ENCODE assay signal across 12 mouse cellular contexts in the genomic region with DNA sequence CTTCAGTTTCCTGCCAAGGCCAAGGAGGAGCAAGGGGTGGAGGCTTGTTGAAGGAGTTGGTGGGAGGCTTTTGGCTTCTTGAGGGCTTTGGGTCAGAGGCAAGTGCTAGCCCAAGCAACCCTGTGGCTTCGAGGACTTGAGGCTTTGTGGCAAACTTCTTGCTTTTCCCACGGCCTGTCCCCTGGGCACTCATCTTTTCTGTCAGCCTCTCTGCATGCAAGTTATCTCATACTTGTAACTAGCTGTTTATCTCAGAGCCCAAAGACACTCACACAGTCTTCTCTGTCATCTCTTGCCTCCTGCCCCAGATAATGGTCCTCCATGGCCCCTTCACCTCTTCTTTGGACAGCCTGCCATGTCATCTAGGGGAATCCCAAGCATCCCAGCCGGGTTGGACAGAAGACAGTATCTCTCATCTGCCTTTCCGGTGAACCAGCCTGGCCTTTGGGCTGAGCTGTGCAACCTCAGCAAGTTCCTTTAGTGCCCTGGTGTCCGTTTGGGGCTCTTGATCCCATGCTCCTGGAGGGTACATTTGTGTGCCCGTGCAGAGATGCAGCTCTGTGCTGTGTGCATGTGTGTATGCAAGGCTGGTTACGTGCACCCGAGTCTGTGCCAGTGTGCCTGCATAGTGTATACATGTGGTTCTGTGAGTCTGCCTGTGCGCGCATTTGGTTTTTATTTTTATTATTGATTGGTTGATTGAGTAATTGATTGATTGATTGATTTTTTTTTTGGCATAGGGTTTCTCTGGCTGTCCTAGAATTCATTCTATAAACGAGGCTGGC. TPM values are rescaled to one million over a fixed set of nuclear protein-coding genes. Genes with fewer than 3 reads are reported as not detected.
A peak's percentile ranks its signal among the peaks of the same experiment; 100 is the strongest.
DNase-seq lines count a peak whose midpoint lies in the region; ATAC-seq and TF ChIP-seq lines count a peak whose summit lies in the region.
"Had no signal": no experiment of that assay in that cellular context is flagged by ENCODE, and none has a peak within 500 bp of the region (broad histone marks: within the 10 kb centered on the region; RNA-seq: fewer than 3 reads in every experiment).

No protein-coding gene starts in this region.

- no peaks in the 10 kb centered on the region for H3K9me3 ChIP-seq in forebrain, embryonic 11.5 days (ENCODE audit: control insufficient read depth, low read length)
- no peaks in the 10 kb centered on the region for H3K9me3 ChIP-seq in forebrain, embryonic 15.5 days
- H3K9me3 ChIP-seq in kidney, postnatal 0 days (replicated peaks; ENCODE audit: low read length), result no peaks in the 10 kb centered on the region

- DNase-seq in forebrain, embryonic 11.5 days (ENCODE audit: low spot score), result peak; percentile 43
- no peak for DNase-seq in kidney, postnatal 0 days (ENCODE audit: low spot score)
- no peak for DNase-seq in kidney, postnatal 25 days
- DNase-seq in layer of hippocampus, adult 2 months (ENCODE audit: low spot score in 2 of 2), result no peak
- no peak for DNase-seq in left cerebral cortex, postnatal 10 days (ENCODE audit: extremely low spot score in 1 of 2, low spot score in 2 of 2)
- DNase-seq: layer of hippocampus, adult 9-11 months had no signal

- intact Hi-C loops in left cerebral cortex, postnatal 10 days (cut with DNase I), result no loop called here

- H3K9ac ChIP-seq in forebrain, embryonic 11.5 days (ENCODE audit: low read length), result no peak overlapping the region
- H3K9ac ChIP-seq in forebrain, embryonic 15.5 days (replicated peaks), result no peak overlapping the region
- H3K9ac ChIP-seq in kidney, postnatal 0 days (ENCODE audit: low read depth, low read length), result no peak overlapping the region

- H3K27me3 ChIP-seq in forebrain, embryonic 11.5 days (ENCODE audit: control insufficient read depth, insufficient read depth, low read length), result peaks cover 33% of the 10 kb centered on the region
- H3K27me3 ChIP-seq in forebrain, embryonic 15.5 days, result peaks cover 21% of the 10 kb centered on the region; the same call in 1 of the 2 replicates
- no peaks in the 10 kb centered on the region for H3K27me3 ChIP-seq in kidney, postnatal 0 days (ENCODE audit: insufficient read depth, low read length)
- H3K27me3 ChIP-seq: Patski had no signal

- no peak for TF ChIP-seq CTCF in kidney, postnatal 0 days (IDR thresholded peaks at IDR 0.05; ENCODE audit: low read depth)
- TF ChIP-seq CTCF in layer of hippocampus, adult 2 months (conservative IDR thresholded peaks at IDR 0.05), result no peak

- H3K36me3 ChIP-seq in forebrain, embryonic 11.5 days (ENCODE audit: control insufficient read depth, insufficient read depth, low read length), result no peaks in the 10 kb centered on the region
- H3K36me3 ChIP-seq in forebrain, embryonic 15.5 days, result no peaks in the 10 kb centered on the region
- H3K36me3 ChIP-seq in kidney, postnatal 0 days (ENCODE audit: insufficient read depth, low read length), result peaks cover 22% of the 10 kb centered on the region; the same call in 1 of the 2 replicates

- peaks cover 7% of the 10 kb centered on the region for H3K4me1 ChIP-seq in forebrain, embryonic 11.5 days (replicated peaks; ENCODE audit: control insufficient read depth, insufficient read depth, low read length)
- peaks cover 29% of the 10 kb centered on the region for H3K4me1 ChIP-seq in forebrain, embryonic 15.5 days
- peaks cover 49% of the 10 kb centered on the region for H3K4me1 ChIP-seq in kidney, postnatal 0 days (replicated peaks; ENCODE audit: insufficient read depth, low read length)

- H3K4me2 ChIP-seq in forebrain, embryonic 11.5 days (ENCODE audit: low read depth, low read length, severe bottlenecking), result no peak overlapping the region
- H3K4me2 ChIP-seq in forebrain, embryonic 15.5 days (replicated peaks), result no peak overlapping the region
- H3K4me2 ChIP-seq in kidney, postnatal 0 days (ENCODE audit: low read length), result peak overlapping the region; percentile 79
- H3K4me2 ChIP-seq: midbrain, embryonic 11.5 days had no signal

- H3K27ac ChIP-seq in forebrain, embryonic 11.5 days (ENCODE audit: low read depth, low read length), result no peak overlapping the region
- H3K27ac ChIP-seq in forebrain, embryonic 15.5 days (replicated peaks), result no peak overlapping the region
- H3K27ac ChIP-seq in kidney, postnatal 0 days, result peak overlapping the region; percentile 90; the same call in 1 of the 2 replicates
- no peak overlapping the region for H3K27ac ChIP-seq in layer of hippocampus, adult 2 months

- 85% methylated on average over 11 of the region's 11 CpGs for WGBS in forebrain, embryonic 11.5 days
- 87% methylated on average over 11 of the region's 11 CpGs for WGBS in forebrain, embryonic 15.5 days
- 77% methylated on average over 11 of the region's 11 CpGs for WGBS in kidney, postnatal 0 days

- no peak overlapping the region for H3K4me3 ChIP-seq in forebrain, embryonic 11.5 days (ENCODE audit: low read depth, low read length)
- H3K4me3 ChIP-seq in forebrain, embryonic 15.5 days, result no peak overlapping the region
- no peak overlapping the region for H3K4me3 ChIP-seq in kidney, postnatal 0 days (replicated peaks; ENCODE audit: low read depth, low read length)
- H3K4me3 ChIP-seq in layer of hippocampus, adult 2 months, result no peak overlapping the region

- ATAC-seq in forebrain, embryonic 11.5 days (replicated peaks; ENCODE audit: low FRiP score), result no peak
- no peak for ATAC-seq in forebrain, embryonic 15.5 days (replicated peaks)
- no peak for ATAC-seq in kidney, postnatal 0 days (replicated peaks; ENCODE audit: low FRiP score, low read depth)
- 0 out of 2 replicates have a peak, but pooled peaks have one; percentile 10 for ATAC-seq in erythroblast, adult 5-6 weeks (replicated peaks; ENCODE audit: low FRiP score, poor library complexity, severe bottlenecking)
- peak; percentile 7; the same call in 1 of the 2 replicates for ATAC-seq in megakaryocyte-erythroid progenitor cell, adult 5-6 weeks (replicated peaks; ENCODE audit: low FRiP score, low TSS enrichment, poor library complexity, severe bottlenecking)
- ATAC-seq: Patski had no signal

RNA-seq across cellular contexts. Expression of a gene that starts 27.8 kb away (rescaled TPM):
- 3.2 and 4.8 TPM in 2 replicates for polyA plus RNA-seq in forebrain, embryonic 11.5 days (2014; fragmentation: Nextera tagmentation; extraction: Ambion mirVana)
- 7.1 and 8.4 TPM in 2 replicates for polyA plus RNA-seq in forebrain, embryonic 15.5 days (2015; fragmentation: Nextera tagmentation; extraction: Ambion mirVana)
- 5.4 and 5.7 TPM in 2 replicates for polyA plus RNA-seq in kidney, postnatal 0 days (2015; fragmentation: Nextera tagmentation; extraction: Ambion mirVana)
- total RNA-seq in erythroblast, adult 5-6 weeks (2015; ENCODE audit: low replicate concordance), result 21.3 and 21.9 TPM in 2 replicates
- total RNA-seq in erythroblast, adult 5-6 weeks (2017; ENCODE audit: low replicate concordance), result 25.6 and 30.2 TPM in 2 replicates
- 18.4 and 22.3 TPM in 2 replicates for total RNA-seq in megakaryocyte-erythroid progenitor cell, adult 5-6 weeks (2014; fragmentation: Nextera tagmentation)
- 3.9 and 14.5 TPM in 2 replicates for total RNA-seq in megakaryocyte-erythroid progenitor cell, adult 5-6 weeks (2017)
- 10 to 100 TPM; 66.0 to 74.1 TPM for total RNA-seq in layer of hippocampus, adult 2 months (2021)
- 10 to 100 TPM; 84.0 to 91.8 TPM for total RNA-seq in left cerebral cortex, postnatal 10 days (2021)

RNA-seq across cellular contexts. Expression of a gene that starts 57.1 kb away (rescaled TPM):
- polyA plus RNA-seq in forebrain, embryonic 11.5 days (2014; fragmentation: Nextera tagmentation; extraction: Ambion mirVana), result 0.17 TPM in 1 of 2 replicates, not detected in the other
- polyA plus RNA-seq in forebrain, embryonic 15.5 days (2015; fragmentation: Nextera tagmentation; extraction: Ambion mirVana), result 1.0 and 1.1 TPM in 2 replicates
- 0.08 and 0.28 TPM in 2 replicates for polyA plus RNA-seq in kidney, postnatal 0 days (2015; fragmentation: Nextera tagmentation; extraction: Ambion mirVana)
- not detected in 2 replicates for total RNA-seq in erythroblast, adult 5-6 weeks (2015; ENCODE audit: low replicate concordance)
- not detected in 2 replicates for total RNA-seq in erythroblast, adult 5-6 weeks (2017; ENCODE audit: low replicate concordance)
- total RNA-seq in megakaryocyte-erythroid progenitor cell, adult 5-6 weeks (2014; fragmentation: Nextera tagmentation), result not detected in 2 replicates
- total RNA-seq in megakaryocyte-erythroid progenitor cell, adult 5-6 weeks (2017), result not detected in 2 replicates
- under 1 TPM in 1 of 2 experiments, not detected in 1; 0.25 TPM for total RNA-seq in layer of hippocampus, adult 2 months (2021)
- total RNA-seq in left cerebral cortex, postnatal 10 days (2021), result not detected
- total RNA-seq: gastrocnemius, postnatal 4 days had no signal
- polyA plus RNA-seq: midbrain, embryonic 11.5 days had no signal

Comparison
In these comparisons a context has a peak if more than half of its experiments do, and no peak if none do; other contexts are left out.
1. ATAC-seq: peak in erythroblast, adult 5-6 weeks (single experiment) and megakaryocyte-erythroid progenitor cell, adult 5-6 weeks (single experiment); none in forebrain, embryonic 11.5 days (single experiment), forebrain, embryonic 15.5 days (single experiment) and kidney, postnatal 0 days (single experiment).